Mouse (Mus musculus) activated CD4-positive, CD25-positive, alpha-beta regulatory T cell, adult 9 weeks (primary cell): Measurements from ENCODE around the gene Phf14. TPM values are rescaled to one million over a fixed set of nuclear protein-coding genes. Genes with fewer than 3 reads are reported as not detected.

ENCODE experiments used
- polyA plus RNA-seq: library from polyadenylated mRNA; unstranded; fragments of 100-300 nt; shearing (Covaris generic); gene quantifications from one replicate; pipeline ENCODE4 v1.2.1, GENCODE M21; 2017

Phf14 gene
- 33.7 TPM for polyA plus RNA-seq

DNA sequence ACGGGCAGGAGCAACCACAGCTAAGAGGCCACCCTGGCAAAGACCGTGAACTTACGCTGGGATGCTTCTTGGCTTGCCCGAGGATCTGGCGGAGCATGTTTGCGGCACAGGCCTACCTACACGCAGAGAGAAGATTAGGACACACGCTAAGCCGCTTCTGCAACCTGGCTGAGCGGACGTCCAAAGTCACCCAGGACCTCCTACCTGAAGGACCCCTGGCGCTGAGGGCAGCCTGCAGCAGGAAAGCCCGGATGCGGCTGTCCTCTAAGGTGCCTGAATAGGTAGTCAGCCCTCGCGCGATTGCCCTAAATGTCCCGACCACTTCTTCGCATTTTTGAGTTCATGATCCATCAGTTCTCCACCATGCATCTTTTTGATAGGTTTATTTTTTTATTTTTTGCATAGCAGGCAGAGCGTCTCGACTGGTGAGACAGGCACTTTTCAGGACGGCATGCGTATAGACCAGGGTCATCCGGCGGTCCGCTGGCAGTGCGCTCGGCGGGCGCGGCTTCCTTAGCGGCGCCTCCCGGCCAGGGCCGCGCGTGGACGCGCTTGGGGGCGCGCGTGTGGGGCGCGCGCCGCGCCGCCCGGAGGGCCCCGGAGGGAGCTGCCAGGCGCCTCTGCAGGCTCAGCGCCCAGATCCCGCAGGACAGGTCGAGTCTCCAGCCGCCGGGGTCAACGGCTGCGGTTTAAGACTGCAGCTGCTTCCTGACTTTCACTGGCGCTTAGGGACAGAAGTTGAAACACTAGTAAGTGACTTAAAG lies at the start of gene Phf14, which contains the start of gene Ndufa4:
Phf14 (plus strand) TSS at position 541 of the 764 bp plus-strand sequence.
Ndufa4 (minus strand) TSS at position 229 of the 764 bp plus-strand sequence.

Other genes starting within 250 kb of the Phf14 start
- gene Ndufa4, start 312 bp upstream of the Phf14 start, polyA plus RNA-seq: 522 TPM